Mouse (Mus musculus): ENCODE measurements around the gene 4930407I10Rik. TPM values are rescaled to one million over a fixed set of nuclear protein-coding genes. Genes with fewer than 3 reads are reported as not detected.

The 4930407I10Rik gene
- total and polyA plus RNA-seq, 3 experiments, result not detected

GRCm38 (mm10) chr15:82011947-82012346 lies 47.0 kb upstream of the 4930407I10Rik start:
- Histone ChIP-seq H3K9ac (ENCODE audit: control insufficient read depth, low read depth, low read length, poor library complexity, severe bottlenecking) (no peak overlapping the region), H3K79me2 (ENCODE audit: control insufficient read depth, insufficient read depth, low read length, poor library complexity) (peaks cover 43% of the 10 kb centered on the region), H3K36me3 (ENCODE audit: control insufficient read depth in 1 of 2, insufficient read depth in 2 of 2, low read length in 2 of 2) (peaks cover 6 to 16% of the 10 kb centered on the region in 2 experiments), H3K27ac (ENCODE audit: control insufficient read depth, low read depth, low read length) (no peak overlapping the region), H3K27me3 (ENCODE audit: control insufficient read depth in 1 of 2, insufficient read depth in 2 of 2, low read length in 2 of 2) (no peaks in the 10 kb centered on the region), H3K9me3 (replicated peaks; ENCODE audit: insufficient read depth, low read length) (no peaks in the 10 kb centered on the region), H3K4me1 (ENCODE audit: control insufficient read depth in 1 of 2, insufficient read depth in 2 of 2, low read length in 2 of 2) (peaks cover 12 to 20% of the 10 kb centered on the region in 2 experiments), H3K4me3 (ENCODE audit: control insufficient read depth in 1 of 2, insufficient read depth in 1 of 2, low read depth in 2 of 2, low read length in 2 of 2) (no peak overlapping the region)
- DNase-seq (ENCODE audit: low read depth, low spot score), result no peak
- TF ChIP-seq ZKSCAN1 (IDR thresholded peaks at IDR 0.05; ENCODE audit: low read depth, low read length), result no peak
- TF ChIP-seq CHD1 (IDR thresholded peaks at IDR 0.05; ENCODE audit: low read depth, low read length), result no peak
- TF ChIP-seq MAFK (IDR thresholded peaks at IDR 0.05; ENCODE audit: borderline replicate concordance, low read depth, low read length), result no peak
- no peak for TF ChIP-seq ZNF384 (IDR thresholded peaks at IDR 0.05; ENCODE audit: low read depth, low read length)
- TF ChIP-seq CHD2 (IDR thresholded peaks at IDR 0.05; ENCODE audit: low read length), result no peak
- TF ChIP-seq SMC3 (IDR thresholded peaks at IDR 0.05; ENCODE audit: low read depth, low read length), result no peak
- TF ChIP-seq HCFC1 (IDR thresholded peaks at IDR 0.05; ENCODE audit: low read depth, low read length), result no peak
- no peak for TF ChIP-seq MAZ (IDR thresholded peaks at IDR 0.05; ENCODE audit: low read depth, low read length)
- no peak for TF ChIP-seq SIN3A (IDR thresholded peaks at IDR 0.05; ENCODE audit: low read length)
- TF ChIP-seq KAT2A (conservative IDR thresholded peaks at IDR 0.05; ENCODE audit: low read depth, low read length), result no peak
- TF ChIP-seq ELF1 (IDR thresholded peaks at IDR 0.05; ENCODE audit: low read depth, low read length), result no peak
- no peak for TF ChIP-seq EP300 (IDR thresholded peaks at IDR 0.05; ENCODE audit: low read depth in 1 of 2, low read length in 2 of 2)
- TF ChIP-seq USF2 (IDR thresholded peaks at IDR 0.05; ENCODE audit: borderline replicate concordance in 1 of 2, insufficient read depth in 1 of 2, low read depth in 1 of 2, low read length in 2 of 2), result no peak
- TF ChIP-seq JUND (IDR thresholded peaks at IDR 0.05; ENCODE audit: low read depth, low read length), result no peak
- no peak for TF ChIP-seq ZC3H11A (IDR thresholded peaks at IDR 0.05; ENCODE audit: low read depth, low read length)
- TF ChIP-seq TCF12 (IDR thresholded peaks at IDR 0.05; ENCODE audit: low read depth, low read length), result no peak
- TF ChIP-seq TAL1 (IDR thresholded peaks at IDR 0.05; ENCODE audit: low read length), result no peak
- TF ChIP-seq POLR2A (IDR thresholded peaks at IDR 0.05; ENCODE audit: control insufficient read depth in 1 of 2, insufficient read depth in 1 of 2, low read depth in 1 of 2, low read length in 2 of 2, poor library complexity in 1 of 2), result no peak
- TF ChIP-seq POLR2AphosphoS2 (IDR thresholded peaks at IDR 0.05; ENCODE audit: low read length), result no peak

- peaks cover 8 to 25% of the 10 kb centered on the region in 2 experiments; a peak in 3 of 4 replicates for H3K4me1 ChIP-seq (ENCODE audit: control insufficient read depth in 1 of 2, insufficient read depth in 2 of 2, low read length in 2 of 2)
- TF ChIP-seq ETS1 (IDR thresholded peaks at IDR 0.05; ENCODE audit: low read depth, low read length) (0 out of 2 replicates have a peak, but pooled peaks have one; percentile 7), CHD1 (IDR thresholded peaks at IDR 0.05; ENCODE audit: low read depth, low read length) (0 out of 2 replicates have a peak, but pooled peaks have one; percentile 20), MEF2A (IDR thresholded peaks at IDR 0.05; ENCODE audit: extremely low read depth, insufficient replicate concordance, low read depth, low read length, poor library complexity, severe bottlenecking) (no peak), SMC3 (IDR thresholded peaks at IDR 0.05; ENCODE audit: low read depth, low read length) (no peak), USF1 (IDR thresholded peaks at IDR 0.05; ENCODE audit: low read depth, low read length) (no peak), ZNF384 (IDR thresholded peaks at IDR 0.05; ENCODE audit: low read depth, low read length) (no peak), SIN3A (IDR thresholded peaks at IDR 0.05; ENCODE audit: low read length) (peak; percentile 74), CTCF (IDR thresholded peaks at IDR 0.05 in 2 of 3, conservative IDR thresholded peaks at IDR 0.05 in 1 of 3; ENCODE audit: control insufficient read depth in 1 of 3, insufficient read depth in 1 of 3, low read depth in 2 of 3, low read length in 3 of 3, poor library complexity in 1 of 3, severe bottlenecking in 1 of 3) (no peak)
- peak overlapping the region; percentile 72 to 99 for H3K4me3 ChIP-seq (ENCODE audit: control insufficient read depth in 1 of 2, insufficient read depth in 1 of 2, low read depth in 2 of 2, low read length in 2 of 2)
- no peaks in the 10 kb centered on the region for H3K27me3 ChIP-seq (ENCODE audit: control insufficient read depth in 1 of 2, insufficient read depth in 2 of 2, low read length in 2 of 2)
- peak overlapping the region; percentile 25 for H3K27ac ChIP-seq (ENCODE audit: control insufficient read depth, low read depth, low read length)
- peak; percentile 55 for DNase-seq (ENCODE audit: low read depth, low spot score)
- no peaks in the 10 kb centered on the region for H3K9me3 ChIP-seq (replicated peaks; ENCODE audit: insufficient read depth, low read length)
- H3K36me3 ChIP-seq (ENCODE audit: control insufficient read depth in 1 of 2, insufficient read depth in 2 of 2, low read length in 2 of 2), result peaks cover 5 to 30% of the 10 kb centered on the region in 2 experiments
- peak overlapping the region; percentile 88 for H3K9ac ChIP-seq (ENCODE audit: control insufficient read depth, low read depth, low read length, poor library complexity, severe bottlenecking)
- peaks cover 43% of the 10 kb centered on the region for H3K79me2 ChIP-seq (ENCODE audit: control insufficient read depth, insufficient read depth, low read length, poor library complexity)
These were observed 44.1 kb upstream of the 4930407I10Rik start for GRCm38 (mm10) chr15:82014745-82015391.

Data from MEL (cell line).